36 mouse cellular contexts compared by ENCODE assay signal in the genomic region with DNA sequence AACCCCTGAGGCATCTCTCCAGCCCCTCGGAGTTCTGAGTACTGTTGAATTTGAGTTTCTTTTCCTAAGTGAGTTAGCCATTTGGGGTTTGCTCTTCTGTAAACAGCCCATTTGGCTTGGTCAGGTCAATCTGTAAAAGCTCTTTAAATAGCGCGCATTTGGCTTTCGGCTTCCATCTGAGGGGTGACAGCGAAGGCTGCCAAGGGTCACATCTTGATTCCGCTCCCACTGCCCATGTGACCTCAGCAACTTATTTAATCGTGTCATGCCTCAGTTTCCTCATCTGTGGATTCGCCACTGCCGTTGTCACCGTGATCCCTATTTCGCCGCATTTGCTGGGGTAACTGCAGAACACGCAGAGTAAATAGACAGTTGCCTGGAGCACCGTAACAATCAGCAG. TPM values are rescaled to one million over a fixed set of nuclear protein-coding genes. Genes with fewer than 3 reads are reported as not detected.
DNase-seq lines count a peak whose midpoint lies in the region; ATAC-seq and TF ChIP-seq lines count a peak whose summit lies in the region.
"Had no signal": no experiment of that assay in that cellular context is flagged by ENCODE, and none has a peak within 500 bp of the region (broad histone marks: within the 10 kb centered on the region; RNA-seq: fewer than 3 reads in every experiment).

No protein-coding gene starts in this region.

- no peak overlapping the region for H3K4me3 ChIP-seq in intestine, embryonic 16.5 days (ENCODE audit: low read length)
- no peak overlapping the region for H3K4me3 ChIP-seq in intestine, postnatal 0 days (ENCODE audit: low read depth, low read length)
- no peak overlapping the region for H3K4me3 ChIP-seq in brown adipose tissue, adult 24 weeks (ENCODE audit: insufficient read depth, low read depth, low read length)
- no peak overlapping the region for H3K4me3 ChIP-seq in kidney, postnatal 0 days (replicated peaks; ENCODE audit: low read depth, low read length)
- no peak overlapping the region for H3K4me3 ChIP-seq in small intestine, adult 2 months (ENCODE audit: low read depth, low read length)
- no peak overlapping the region for H3K4me3 ChIP-seq in midbrain, embryonic 10.5 days
- H3K4me3 ChIP-seq: embryonic facial prominence, embryonic 13.5 days; erythroblast, embryonic 14.5 days; heart, embryonic 12.5 days; hindbrain, embryonic 13.5 days; limb, embryonic 10.5 days; limb, embryonic 15.5 days; liver, embryonic 15.5 days; myocyte; neural tube, embryonic 12.5 days had no signal

- H3K27ac ChIP-seq in intestine, embryonic 16.5 days (ENCODE audit: low read length), result peak overlapping the region; percentile 37; the same call in 1 of the 2 replicates
- H3K27ac ChIP-seq in intestine, postnatal 0 days (ENCODE audit: low read depth, low read length), result no peak overlapping the region
- peak overlapping the region; percentile 48; the same call in 1 of the 2 replicates for H3K27ac ChIP-seq in brown adipose tissue, adult 24 weeks (replicated peaks; ENCODE audit: low read depth, low read length)
- H3K27ac ChIP-seq in kidney, postnatal 0 days, result 0 out of 2 replicates have a peak overlapping the region, but pooled peaks have one; percentile 42
- H3K27ac ChIP-seq in small intestine, adult 2 months (ENCODE audit: insufficient read depth, low read depth, low read length), result 0 out of 2 replicates have a peak overlapping the region, but pooled peaks have one; percentile 45
- H3K27ac ChIP-seq in midbrain, embryonic 10.5 days (replicated peaks), result no peak overlapping the region
- H3K27ac ChIP-seq: embryonic facial prominence, embryonic 13.5 days; hindbrain, embryonic 13.5 days; limb, embryonic 10.5 days; limb, embryonic 15.5 days; liver, embryonic 15.5 days; neural tube, embryonic 12.5 days had no signal

- H3K9me3 ChIP-seq in intestine, embryonic 16.5 days (ENCODE audit: control insufficient read depth, low read length), result no peaks in the 10 kb centered on the region
- no peaks in the 10 kb centered on the region for H3K9me3 ChIP-seq in intestine, postnatal 0 days (ENCODE audit: control insufficient read depth)
- no peaks in the 10 kb centered on the region for H3K9me3 ChIP-seq in kidney, postnatal 0 days (replicated peaks; ENCODE audit: low read length)
- no peaks in the 10 kb centered on the region for H3K9me3 ChIP-seq in midbrain, embryonic 10.5 days (replicated peaks)
- H3K9me3 ChIP-seq: embryonic facial prominence, embryonic 13.5 days; heart, embryonic 12.5 days; hindbrain, embryonic 13.5 days; limb, embryonic 10.5 days; limb, embryonic 15.5 days; liver, embryonic 15.5 days; neural tube, embryonic 12.5 days had no signal

- DNase-seq in kidney, postnatal 0 days (ENCODE audit: low spot score), result no peak
- no peak for DNase-seq in midbrain, embryonic 10.5 days (ENCODE audit: low spot score)
- DNase-seq in right cerebral cortex, postnatal 10 days (ENCODE audit: low spot score in 2 of 2), result no peak
- DNase-seq: cerebellum, adult 11 months; cerebellum, adult 9-11 months; forebrain, postnatal 0 days; gastrocnemius, postnatal 36 days; heart, postnatal 4 days; layer of hippocampus, adult 9-11 months; lung, embryonic 14.5 days; lung, postnatal 14 days; right cerebral cortex, adult 18-20 months; thymus, adult 2 months; thymus, postnatal 36 days had no signal

- no peak overlapping the region for H3K9ac ChIP-seq in intestine, embryonic 16.5 days (ENCODE audit: low read depth, low read length)
- H3K9ac ChIP-seq in intestine, postnatal 0 days (ENCODE audit: low read depth, low read length), result no peak overlapping the region
- no peak overlapping the region for H3K9ac ChIP-seq in kidney, postnatal 0 days (ENCODE audit: low read depth, low read length)
- H3K9ac ChIP-seq: embryonic facial prominence, embryonic 13.5 days; forebrain, postnatal 0 days; heart, embryonic 12.5 days; hindbrain, embryonic 13.5 days; limb, embryonic 15.5 days; liver, embryonic 15.5 days; lung, embryonic 14.5 days; neural tube, embryonic 12.5 days had no signal

- no peak for TF ChIP-seq POLR2A in small intestine, adult 2 months (IDR thresholded peaks at IDR 0.05; ENCODE audit: low read depth, low read length)

- 0 out of 2 replicates have a peak, but pooled peaks cover 2% of the 10 kb centered on the region for H3K4me1 ChIP-seq in intestine, embryonic 16.5 days (ENCODE audit: control insufficient read depth, insufficient read depth, low read length)
- H3K4me1 ChIP-seq in intestine, postnatal 0 days (replicated peaks; ENCODE audit: control insufficient read depth, insufficient read depth, low read length), result no peaks in the 10 kb centered on the region
- H3K4me1 ChIP-seq in brown adipose tissue, adult 24 weeks (ENCODE audit: control insufficient read depth, insufficient read depth, insufficient read length, low read length), result peaks cover 3% of the 10 kb centered on the region; the same call in 1 of the 2 replicates
- H3K4me1 ChIP-seq in kidney, postnatal 0 days (replicated peaks; ENCODE audit: insufficient read depth, low read length), result 0 out of 2 replicates have a peak, but pooled peaks cover 3% of the 10 kb centered on the region
- no peaks in the 10 kb centered on the region for H3K4me1 ChIP-seq in small intestine, adult 2 months (ENCODE audit: control insufficient read depth, insufficient read depth, insufficient read length, low read length)
- peaks cover 13% of the 10 kb centered on the region; the same call in 1 of the 2 replicates for H3K4me1 ChIP-seq in midbrain, embryonic 10.5 days
- H3K4me1 ChIP-seq: embryonic facial prominence, embryonic 13.5 days; hindbrain, embryonic 13.5 days; limb, embryonic 10.5 days; neural tube, embryonic 12.5 days had no signal

- H3K27me3 ChIP-seq in intestine, embryonic 16.5 days (replicated peaks; ENCODE audit: control insufficient read depth, insufficient read depth, low read length), result no peaks in the 10 kb centered on the region
- no peaks in the 10 kb centered on the region for H3K27me3 ChIP-seq in intestine, postnatal 0 days (replicated peaks; ENCODE audit: control insufficient read depth, insufficient read depth, low read length)
- H3K27me3 ChIP-seq in kidney, postnatal 0 days (ENCODE audit: insufficient read depth, low read length), result no peaks in the 10 kb centered on the region
- no peaks in the 10 kb centered on the region for H3K27me3 ChIP-seq in small intestine, adult 2 months (ENCODE audit: control insufficient read depth, insufficient read depth, low read length)
- H3K27me3 ChIP-seq in midbrain, embryonic 10.5 days (ENCODE audit: low read depth, poor library complexity, severe bottlenecking), result no peaks in the 10 kb centered on the region
- H3K27me3 ChIP-seq: embryonic facial prominence, embryonic 13.5 days; heart, embryonic 12.5 days; hindbrain, embryonic 13.5 days; limb, embryonic 15.5 days; neural tube, embryonic 12.5 days; Patski had no signal

- no peak for TF ChIP-seq CTCF in intestine, postnatal 0 days (IDR thresholded peaks at IDR 0.05; ENCODE audit: low read depth)
- TF ChIP-seq CTCF in kidney, postnatal 0 days (IDR thresholded peaks at IDR 0.05; ENCODE audit: low read depth), result no peak
- no peak for TF ChIP-seq CTCF in small intestine, adult 2 months (IDR thresholded peaks at IDR 0.05; ENCODE audit: extremely low read depth, insufficient read length, insufficient replicate concordance, low read depth, low read length)

- no peak overlapping the region for H3K4me2 ChIP-seq in intestine, embryonic 16.5 days (ENCODE audit: low read depth, low read length)
- H3K4me2 ChIP-seq in intestine, postnatal 0 days (replicated peaks; ENCODE audit: low read depth), result no peak overlapping the region
- peak overlapping the region; percentile 27; the same call in 1 of the 2 replicates for H3K4me2 ChIP-seq in kidney, postnatal 0 days (ENCODE audit: low read length)
- H3K4me2 ChIP-seq: embryonic facial prominence, embryonic 13.5 days; heart, embryonic 12.5 days; hindbrain, embryonic 13.5 days; limb, embryonic 15.5 days; liver, embryonic 15.5 days; lung, embryonic 14.5 days; midbrain, embryonic 11.5 days; neural tube, embryonic 12.5 days had no signal

- 67% methylated on average over 14 of the region's 14 CpGs for WGBS in intestine, embryonic 16.5 days
- WGBS in intestine, postnatal 0 days, result 73% methylated on average over 14 of the region's 14 CpGs
- WGBS in kidney, postnatal 0 days, result 68% methylated on average over 14 of the region's 14 CpGs
- WGBS in small intestine, adult 2 months, result 80% methylated on average over 14 of the region's 14 CpGs
- 94% methylated on average over 14 of the region's 14 CpGs for WGBS in midbrain, embryonic 10.5 days

- H3K36me3 ChIP-seq in intestine, embryonic 16.5 days (ENCODE audit: control insufficient read depth, insufficient read depth, low read length), result no peaks in the 10 kb centered on the region
- H3K36me3 ChIP-seq in intestine, postnatal 0 days (ENCODE audit: control insufficient read depth, insufficient read depth), result no peaks in the 10 kb centered on the region
- H3K36me3 ChIP-seq in kidney, postnatal 0 days (ENCODE audit: insufficient read depth, low read length), result no peaks in the 10 kb centered on the region
- no peaks in the 10 kb centered on the region for H3K36me3 ChIP-seq in small intestine, adult 2 months (ENCODE audit: control insufficient read depth, insufficient read depth, low read length)
- H3K36me3 ChIP-seq in midbrain, embryonic 10.5 days, result no peaks in the 10 kb centered on the region
- H3K36me3 ChIP-seq: embryonic facial prominence, embryonic 13.5 days; heart, embryonic 12.5 days; hindbrain, embryonic 13.5 days; limb, embryonic 10.5 days; limb, embryonic 15.5 days; liver, embryonic 15.5 days; neural tube, embryonic 12.5 days had no signal

- peak; percentile 42; the same call in 1 of the 2 replicates for ATAC-seq in intestine, embryonic 16.5 days
- no peak for ATAC-seq in intestine, postnatal 0 days
- ATAC-seq in kidney, postnatal 0 days (replicated peaks; ENCODE audit: low FRiP score, low read depth), result no peak
- no peak for ATAC-seq in megakaryocyte, adult 5-6 weeks (ENCODE audit: poor library complexity, severe bottlenecking)
- ATAC-seq: forebrain, postnatal 0 days; Patski had no signal

RNA-seq across cellular contexts. Expression of a gene that starts 21.0 kb away (rescaled TPM):
- 0.11 TPM in 1 of 2 replicates, not detected in the other for polyA plus RNA-seq in intestine, embryonic 16.5 days (2015; fragmentation: Nextera tagmentation; extraction: Ambion mirVana)
- 0.16 and 0.30 TPM in 2 replicates for polyA plus RNA-seq in intestine, postnatal 0 days (2015; fragmentation: Nextera tagmentation; extraction: Ambion mirVana)
- 3.9 and 8.7 TPM in 2 replicates for polyA plus RNA-seq in brown adipose tissue, adult 24 weeks (2012; ENCODE audit: insufficient read depth, insufficient read length, missing spikeins)
- polyA plus RNA-seq in kidney, postnatal 0 days (2015; fragmentation: Nextera tagmentation; extraction: Ambion mirVana), result 0.15 TPM in 1 of 2 replicates, not detected in the other
- 0.30 and 0.65 TPM in 2 replicates for polyA plus RNA-seq in small intestine, adult 2 months (2012; rRNA removed)
- not detected in 2 replicates for polyA plus RNA-seq in midbrain, embryonic 10.5 days (2016; fragmentation: Nextera tagmentation; extraction: Ambion mirVana)
- 10.8 and 20.9 TPM in 2 replicates for total RNA-seq in megakaryocyte, adult 5-6 weeks (2015)
- total RNA-seq in megakaryocyte, adult 5-6 weeks (2017), result 6.7 and 8.1 TPM in 2 replicates
- total RNA-seq: forebrain, postnatal 0 days; heart, postnatal 4 days; left cerebral cortex, postnatal 10 days; MEL; midbrain, postnatal 0 days had no signal
- polyA plus RNA-seq: erythroblast, embryonic 14.5 days; forebrain, embryonic 11.5 days; forebrain, postnatal 0 days; heart, embryonic 12.5 days; heart, postnatal 0 days; hindbrain, embryonic 13.5 days; limb, embryonic 10.5 days; lung, embryonic 14.5 days; midbrain, embryonic 11.5 days; midbrain, postnatal 0 days; myocyte; neural tube, embryonic 12.5 days; Patski had no signal

RNA-seq across cellular contexts. Expression of a gene that starts 35.5 kb away (rescaled TPM):
- 3.2 and 3.4 TPM in 2 replicates for polyA plus RNA-seq in intestine, embryonic 16.5 days (2015; fragmentation: Nextera tagmentation; extraction: Ambion mirVana)
- polyA plus RNA-seq in intestine, postnatal 0 days (2015; fragmentation: Nextera tagmentation; extraction: Ambion mirVana), result 1.4 TPM in 2 replicates
- 10.5 and 17.4 TPM in 2 replicates for polyA plus RNA-seq in brown adipose tissue, adult 24 weeks (2012; ENCODE audit: insufficient read depth, insufficient read length, missing spikeins)
- polyA plus RNA-seq in kidney, postnatal 0 days (2015; fragmentation: Nextera tagmentation; extraction: Ambion mirVana), result 3.3 and 3.6 TPM in 2 replicates
- 1.2 and 3.9 TPM in 2 replicates for polyA plus RNA-seq in small intestine, adult 2 months (2012; rRNA removed)
- polyA plus RNA-seq in midbrain, embryonic 10.5 days (2016; fragmentation: Nextera tagmentation; extraction: Ambion mirVana), result not detected in 2 replicates
- not detected in 2 replicates for total RNA-seq in megakaryocyte, adult 5-6 weeks (2015)
- total RNA-seq in megakaryocyte, adult 5-6 weeks (2017), result 0.04 TPM in 1 of 2 replicates, not detected in the other
- total RNA-seq: common myeloid progenitor, adult 5-6 weeks; MEL had no signal
- polyA plus RNA-seq: erythroblast, embryonic 14.5 days; limb, embryonic 10.5 days; midbrain, embryonic 11.5 days; myocyte; neural tube, embryonic 12.5 days; Patski had no signal

Comparison
In these comparisons a context has a peak if more than half of its experiments do, and no peak if none do; other contexts are left out.
1. H3K27ac ChIP-seq: peak in intestine, embryonic 16.5 days (single experiment), brown adipose tissue, adult 24 weeks (single experiment), kidney, postnatal 0 days (single experiment) and small intestine, adult 2 months (single experiment); none in intestine, postnatal 0 days (single experiment) and midbrain, embryonic 10.5 days (single experiment).